Mouse (Mus musculus): Measurements from ENCODE around the gene Treml1. TPM values are rescaled to one million over a fixed set of nuclear protein-coding genes. Genes with fewer than 3 reads are reported as not detected.
"Not testable (repeated sequence)": the region's sequence is repeated elsewhere in the genome, so short reads cannot be mapped to it uniquely, and the experiment has no call there.

Gene Treml1
- total RNA-seq (2021) = under 1 TPM in 1 of 2 experiments, not detected in 1; 0.52 TPM
- long read RNA-seq, experiment 1 = 0 reads
- long read RNA-seq, experiment 2 = 0 reads

DNA sequence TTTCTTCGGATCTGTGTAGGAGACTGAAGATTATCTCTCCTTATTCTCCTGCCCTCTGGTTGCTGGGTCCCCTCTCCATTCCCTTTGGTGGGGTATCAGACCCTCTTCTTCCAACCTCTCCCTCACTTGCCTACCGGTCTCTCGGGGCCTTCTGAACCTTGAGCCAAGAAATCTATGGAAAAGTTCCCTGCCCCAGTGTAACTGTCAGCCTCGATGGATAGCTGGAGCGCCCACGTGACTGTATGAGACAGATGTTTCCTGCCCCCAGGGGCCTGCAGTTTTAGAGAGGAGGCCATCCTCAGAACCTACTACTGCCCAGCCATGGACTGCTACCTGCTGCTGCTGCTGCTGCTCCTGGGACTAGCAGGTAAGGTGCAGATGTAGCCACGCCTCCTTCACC is at the start of gene Treml1:
Gene Treml1 (plus strand): TSS at position 301 of the 400 bp plus-strand sequence.
- no peak for DNase-seq (ENCODE audit: low spot score in 2 of 2)

DNA sequence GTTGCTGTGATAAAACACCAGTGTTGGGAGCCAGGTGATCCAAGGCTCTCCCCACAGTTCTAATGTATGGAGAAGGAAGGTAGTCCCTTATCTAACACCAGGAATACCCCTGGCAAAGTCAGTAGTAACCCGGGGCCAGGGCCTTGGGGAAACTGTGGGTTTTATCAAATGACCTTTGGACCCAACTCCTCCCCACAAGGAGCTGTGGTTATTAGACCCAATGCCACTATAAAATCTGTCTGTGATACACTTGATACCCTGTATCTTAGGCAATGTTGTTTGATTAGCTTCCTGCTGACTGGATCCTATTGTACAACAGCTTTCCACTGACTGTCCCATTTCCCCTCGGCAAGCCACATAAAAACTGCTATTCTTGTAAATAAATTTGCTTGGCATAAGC is 47.6 kb upstream of the Treml1 start:
- no peak for DNase-seq (ENCODE audit: low spot score in 2 of 2)

DNA sequence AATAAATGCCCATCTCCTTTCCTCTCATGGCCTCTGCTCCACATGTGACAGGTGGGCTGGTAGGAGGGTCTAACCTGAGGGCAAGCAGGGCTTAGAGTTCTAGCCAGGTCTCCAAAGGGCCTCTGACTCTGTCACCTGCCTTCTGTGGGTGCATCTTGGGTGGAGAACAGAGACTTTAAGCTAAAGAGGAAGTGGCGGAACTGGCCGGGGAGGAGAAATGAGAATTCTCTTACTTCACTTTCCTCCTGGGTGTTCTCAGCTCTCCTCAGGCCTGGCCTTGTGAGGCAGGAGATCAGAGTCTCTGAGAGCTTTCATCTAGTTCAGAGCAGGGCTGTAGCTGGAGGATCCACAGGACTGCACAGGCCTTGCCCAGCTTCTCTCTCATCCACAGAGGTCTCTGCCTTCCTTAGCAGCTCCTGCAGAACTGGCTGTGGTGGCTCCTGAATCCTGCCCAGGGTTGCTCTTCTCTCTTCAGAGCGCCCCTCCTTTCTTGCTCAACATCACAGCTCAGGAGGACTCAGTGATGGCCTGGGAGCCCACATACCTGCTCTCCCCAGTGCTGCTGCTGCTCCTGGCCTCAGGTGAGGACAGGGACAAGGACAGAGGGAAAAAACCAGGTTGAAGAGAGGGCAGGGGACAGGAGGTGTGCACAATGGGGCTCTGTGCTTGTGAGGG is 43.7 kb upstream of the Treml1 start, which contains the start of gene B430306N03Rik:
Gene B430306N03Rik (plus strand): TSS at position 237 of the 675 bp plus-strand sequence.
- not testable (repeated sequence) for DNase-seq (ENCODE audit: low spot score in 2 of 2)

DNA sequence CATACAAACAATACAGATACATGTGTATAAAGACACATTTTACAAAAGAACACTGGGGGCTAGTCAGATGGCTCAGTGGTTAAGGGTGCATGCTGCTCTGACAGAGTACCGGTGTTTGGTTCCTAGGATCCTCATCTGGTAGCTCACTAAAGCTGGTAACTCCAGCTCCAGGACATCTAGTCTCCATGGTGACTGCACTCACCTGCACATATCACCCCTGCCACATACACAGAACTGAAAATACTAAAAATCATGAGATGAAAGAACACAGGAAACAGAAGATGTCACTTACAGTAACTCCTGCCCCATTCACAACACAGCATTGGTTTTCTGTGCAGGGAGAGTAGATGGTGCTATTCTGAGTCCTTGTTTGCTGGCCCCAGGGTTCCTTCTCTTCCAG is 41.0 kb upstream of the Treml1 start:
- DNase-seq (ENCODE audit: low spot score in 2 of 2) = no peak

DNA sequence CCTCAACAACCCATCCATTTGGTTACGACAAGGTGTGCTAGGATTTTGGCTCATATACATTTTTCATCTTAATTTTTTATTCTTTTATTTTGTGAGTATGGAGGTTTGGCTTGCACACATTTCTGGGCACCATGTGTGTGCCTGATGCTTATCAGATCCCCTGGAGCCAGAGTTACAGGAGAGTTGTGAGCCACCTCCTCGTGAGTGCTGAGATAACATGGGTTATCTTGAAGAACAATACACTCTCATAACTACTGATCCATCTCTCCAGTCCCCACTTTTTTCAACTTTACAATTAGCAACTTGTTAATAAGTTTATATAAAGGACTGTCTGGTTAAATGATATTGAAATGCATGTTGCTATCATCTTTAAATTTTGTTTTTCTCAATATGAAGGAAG is 38.4 kb upstream of the Treml1 start:
- no peak for DNase-seq (ENCODE audit: low spot score in 2 of 2)

DNA sequence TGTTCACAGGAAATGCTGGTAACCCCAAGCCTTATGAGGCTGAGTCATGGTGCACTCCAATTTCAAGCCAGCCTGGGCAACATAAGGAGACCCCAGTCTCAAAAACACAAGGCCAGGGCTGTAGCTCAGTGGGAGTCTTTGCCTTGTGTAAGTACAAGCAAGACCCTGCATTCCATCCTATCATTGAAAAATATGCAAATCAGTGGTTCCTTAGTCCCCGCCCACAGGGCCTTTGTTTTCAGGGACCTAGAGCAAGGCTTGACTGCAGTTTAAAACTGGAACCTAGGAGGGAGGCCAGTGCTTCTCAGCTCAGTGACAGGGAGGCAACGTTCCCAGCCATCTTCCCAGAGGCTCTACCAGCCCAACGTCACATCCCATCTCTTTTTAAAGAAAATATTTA is 36.5 kb upstream of the Treml1 start:
- no peak for DNase-seq (ENCODE audit: low spot score in 2 of 2)

DNA sequence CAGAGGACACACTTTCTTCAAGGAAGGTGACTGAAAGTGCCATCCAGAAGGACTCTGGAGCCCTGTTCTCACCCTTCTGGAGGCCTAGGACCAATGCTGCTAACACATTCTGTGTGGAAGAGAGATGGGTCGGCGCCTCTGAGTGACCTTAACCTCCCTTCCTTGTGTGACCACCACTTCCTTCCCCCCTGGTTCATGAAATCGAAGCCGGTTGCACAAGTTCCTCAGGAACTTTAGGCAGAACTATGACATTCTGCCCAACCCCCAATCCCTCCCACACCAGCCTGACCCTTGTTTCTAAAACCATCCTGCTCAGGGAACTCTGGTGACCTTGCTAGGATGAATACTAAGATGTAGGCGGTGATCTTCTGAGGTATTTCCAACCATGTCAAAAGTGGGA is 35.5 kb upstream of the Treml1 start:
- DNase-seq (ENCODE audit: low spot score in 2 of 2) = no peak

DNA sequence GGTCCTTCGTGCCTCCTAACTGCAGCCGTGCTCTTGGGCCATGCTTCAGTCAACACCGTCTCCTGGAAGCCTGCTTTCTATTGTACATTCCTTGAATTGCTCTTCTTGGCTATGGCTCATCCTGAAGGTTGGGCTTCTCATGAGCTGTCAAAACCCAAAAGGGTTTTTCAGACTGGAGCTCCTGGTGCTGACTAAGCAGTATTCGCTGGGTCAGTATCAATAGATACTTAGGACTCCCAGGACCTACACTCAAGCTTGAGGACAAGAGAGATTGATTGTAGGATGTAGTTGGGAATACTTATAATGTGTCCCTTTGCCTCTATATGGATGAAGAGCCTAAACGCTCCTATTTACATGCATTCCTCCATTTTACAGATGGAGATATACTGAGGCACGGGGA is 34.6 kb upstream of the Treml1 start:
- no peak for DNase-seq (ENCODE audit: low spot score in 2 of 2)

DNA sequence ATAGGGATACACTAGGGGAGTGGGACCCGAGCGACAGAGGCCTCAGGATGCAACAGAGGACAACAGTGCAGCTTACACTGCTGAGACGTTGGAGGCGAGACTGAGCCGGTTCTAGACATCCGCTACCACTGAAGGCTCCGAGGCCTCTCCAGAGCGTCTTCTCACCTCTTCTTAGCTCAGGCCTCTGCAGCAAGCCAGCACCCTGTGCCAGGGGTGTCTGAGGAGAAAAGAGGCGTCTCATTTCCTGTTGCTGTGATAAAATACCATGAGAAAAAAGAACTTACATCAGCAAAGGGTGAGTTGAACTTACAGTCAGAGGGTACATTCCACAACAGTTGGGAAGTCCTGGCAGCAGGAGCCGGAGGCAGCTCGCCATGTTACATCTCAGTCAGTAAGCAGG is 34.1 kb upstream of the Treml1 start:
- no peak for DNase-seq (ENCODE audit: low spot score in 2 of 2)

DNA sequence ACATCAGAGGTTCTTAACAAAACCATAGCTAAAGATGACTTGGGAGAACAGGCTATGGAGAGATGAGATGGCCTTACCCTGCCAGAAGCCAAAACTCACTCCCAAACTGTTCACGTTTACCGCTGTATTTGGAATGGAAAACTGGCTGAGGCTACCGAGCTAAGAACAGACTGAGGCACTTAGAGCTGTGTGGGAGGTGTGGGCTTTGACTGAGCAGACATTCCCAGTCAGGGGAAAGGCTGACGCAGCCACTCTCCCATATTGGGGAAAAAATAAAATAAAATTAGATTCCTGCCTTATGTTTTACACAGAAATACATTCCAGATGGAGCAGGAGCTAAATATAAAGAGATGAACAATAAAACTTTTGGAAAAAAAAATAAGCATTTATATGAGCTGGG is 33.1 kb upstream of the Treml1 start:
- DNase-seq (ENCODE audit: low spot score in 2 of 2) = no peak

DNA sequence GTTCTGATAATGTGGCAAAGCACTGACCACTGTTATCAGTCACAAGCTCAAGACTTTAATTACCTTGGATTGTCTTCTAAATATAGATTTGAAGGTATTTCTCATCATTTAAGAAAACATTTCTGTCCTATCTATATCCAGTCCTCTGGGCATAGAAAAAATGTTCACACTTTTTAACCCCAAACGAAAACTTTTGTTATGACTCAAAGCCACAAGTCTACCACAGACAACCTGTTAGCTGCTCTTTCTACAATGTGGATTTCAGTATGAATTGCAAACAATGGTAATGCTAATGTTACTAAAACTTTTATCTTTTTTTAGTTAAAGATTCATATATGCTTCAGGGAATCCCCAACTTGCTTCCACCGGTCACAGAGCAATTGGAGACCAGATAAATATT is 27.2 kb upstream of the Treml1 start:
- no peak for DNase-seq (ENCODE audit: low spot score in 2 of 2)

DNA sequence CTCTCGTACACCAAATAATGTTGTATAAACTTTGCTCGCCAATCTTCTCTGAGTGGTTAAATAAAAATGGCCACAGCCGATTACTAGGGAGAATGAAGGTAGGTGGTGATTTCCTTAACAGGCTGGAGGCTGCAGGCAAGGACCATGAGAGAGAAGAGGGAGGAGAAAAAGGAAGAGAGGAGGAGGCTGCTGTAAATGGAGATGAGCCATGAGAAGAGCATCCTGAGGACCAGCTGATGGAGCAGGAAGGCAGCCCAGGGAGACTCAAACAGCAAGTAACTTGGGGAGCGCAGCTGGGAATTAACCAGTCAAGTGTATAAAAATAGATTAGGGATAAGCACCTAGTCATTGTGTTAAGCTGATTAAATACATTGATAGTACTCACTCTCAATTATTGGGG is 25.5 kb upstream of the Treml1 start:
- no peak for DNase-seq (ENCODE audit: low spot score in 2 of 2)

DNA sequence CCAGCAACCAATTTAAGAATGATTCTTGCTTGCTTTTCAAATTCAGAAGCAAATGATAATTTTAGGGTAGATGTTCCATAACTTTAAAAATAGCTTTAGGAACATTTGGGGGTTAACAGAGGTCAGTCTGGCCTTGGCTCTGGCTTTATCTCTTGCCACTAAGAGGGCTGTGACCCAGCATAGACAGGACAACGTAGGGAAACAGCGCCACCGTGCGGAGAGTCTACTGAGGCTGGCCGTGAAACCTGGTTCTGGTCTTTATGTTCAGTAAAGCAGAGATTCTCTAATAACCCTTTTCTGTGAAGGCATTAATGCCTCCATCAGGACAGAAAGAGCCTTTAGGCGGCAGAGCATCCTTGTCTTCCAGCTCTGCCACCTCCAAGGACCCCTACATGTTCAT is 22.9 kb upstream of the Treml1 start:
- DNase-seq (ENCODE audit: low spot score in 2 of 2) = peak; percentile 63 to 80

DNA sequence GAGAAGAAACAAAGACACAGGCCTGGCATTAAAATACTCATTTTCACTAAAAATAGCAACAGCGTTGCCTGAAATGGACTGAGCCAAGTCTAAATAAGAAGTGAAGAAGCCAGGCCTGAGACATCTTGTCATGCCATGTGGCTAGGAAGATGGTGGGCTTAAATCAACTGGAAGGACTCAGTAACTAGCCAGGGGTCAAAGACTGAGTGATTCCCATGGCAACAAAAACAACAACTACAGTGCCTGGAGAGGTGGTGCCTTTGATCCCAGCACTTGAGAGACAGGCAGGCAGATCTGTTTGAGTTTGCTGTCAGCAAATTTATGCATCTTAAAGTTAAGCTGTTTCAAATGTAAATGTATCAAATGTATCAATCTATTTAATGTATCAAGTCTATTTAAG is 19.4 kb upstream of the Treml1 start:
- no peak for DNase-seq (ENCODE audit: low spot score in 2 of 2)

DNA sequence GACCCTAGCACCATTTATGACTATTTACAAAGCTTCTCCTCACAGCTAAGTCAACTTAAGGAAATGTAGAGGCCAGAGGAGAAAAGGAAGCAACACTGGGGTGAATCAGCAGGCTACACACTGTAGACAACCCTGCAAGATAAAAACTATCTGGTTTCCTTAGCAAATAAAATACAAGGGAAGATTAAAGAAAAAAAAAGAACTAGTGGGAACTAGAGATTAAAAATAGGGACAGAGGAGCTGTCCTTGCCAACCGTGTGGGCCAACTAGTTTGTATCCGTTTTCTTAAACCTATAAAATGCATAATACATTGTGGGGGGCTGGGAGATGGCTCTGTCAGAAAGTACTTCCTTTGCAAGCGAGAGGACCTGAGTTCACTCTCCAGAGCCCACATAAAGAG is 17.8 kb upstream of the Treml1 start:
- DNase-seq (ENCODE audit: low spot score in 2 of 2) = no peak

DNA sequence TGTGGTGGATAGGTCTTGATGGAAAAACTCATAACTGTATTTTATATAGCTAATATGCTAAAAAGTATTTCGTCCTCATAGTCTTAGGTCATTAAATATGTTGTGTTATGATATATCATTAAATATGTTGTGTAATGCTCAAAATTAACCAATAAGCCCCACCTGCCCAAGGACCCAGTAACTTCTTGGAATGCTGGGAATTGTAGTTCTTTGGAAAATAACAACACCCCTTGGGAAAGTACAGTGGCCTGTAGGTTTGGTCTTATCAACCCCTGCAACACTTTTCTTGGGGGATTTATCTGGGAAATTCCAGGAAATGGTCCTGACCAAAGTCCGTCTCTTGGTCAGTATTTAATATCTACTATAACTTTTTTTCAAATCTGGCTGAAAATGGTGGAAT is 16.7 kb upstream of the Treml1 start:
- no peak for DNase-seq (ENCODE audit: low spot score in 2 of 2)

DNA sequence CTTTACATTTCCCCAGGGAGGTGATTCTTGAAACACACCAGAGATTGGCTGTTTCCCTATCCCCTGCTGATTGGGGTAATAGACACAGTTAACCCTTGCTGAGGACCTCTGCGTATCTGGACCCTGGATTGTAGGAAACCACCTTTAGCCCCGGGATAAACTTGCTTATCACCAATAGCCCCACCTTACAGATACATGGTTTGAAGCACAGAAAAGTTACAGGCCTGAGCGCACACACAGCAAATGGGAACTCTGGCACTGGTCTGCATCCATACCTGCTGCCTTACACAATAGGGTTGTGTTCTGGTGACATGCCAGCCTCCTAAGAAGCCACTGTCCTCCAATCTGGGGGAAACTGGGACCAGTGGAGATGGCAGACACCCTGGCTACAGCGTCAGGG is 13.9 kb upstream of the Treml1 start:
- no peak for DNase-seq (ENCODE audit: low spot score in 2 of 2)

DNA sequence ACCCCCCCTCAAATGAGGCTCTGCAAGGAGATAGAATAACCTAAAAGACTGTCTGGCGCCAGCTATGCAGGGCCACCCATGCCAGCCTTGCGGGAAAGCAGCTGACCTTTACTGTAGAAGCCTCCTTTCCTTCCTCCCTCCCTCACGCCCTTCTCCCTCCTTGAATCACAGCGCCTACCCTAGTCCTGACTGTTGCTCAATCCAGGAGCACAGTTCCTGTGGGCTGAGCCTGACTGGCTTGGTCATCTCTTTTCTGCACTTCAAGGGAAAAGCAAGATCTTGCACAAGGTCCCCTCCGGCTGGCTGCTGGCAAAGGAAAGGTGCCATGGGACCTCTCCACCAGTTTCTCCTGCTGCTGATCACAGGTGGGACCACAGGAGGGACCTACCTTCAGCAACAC is 13.5 kb upstream of the Treml1 start, which contains the start of gene Trem2:
Gene Trem2 (plus strand): TSS at position 171 of the 400 bp plus-strand sequence.
- no peak for DNase-seq (ENCODE audit: low spot score in 2 of 2)

DNA sequence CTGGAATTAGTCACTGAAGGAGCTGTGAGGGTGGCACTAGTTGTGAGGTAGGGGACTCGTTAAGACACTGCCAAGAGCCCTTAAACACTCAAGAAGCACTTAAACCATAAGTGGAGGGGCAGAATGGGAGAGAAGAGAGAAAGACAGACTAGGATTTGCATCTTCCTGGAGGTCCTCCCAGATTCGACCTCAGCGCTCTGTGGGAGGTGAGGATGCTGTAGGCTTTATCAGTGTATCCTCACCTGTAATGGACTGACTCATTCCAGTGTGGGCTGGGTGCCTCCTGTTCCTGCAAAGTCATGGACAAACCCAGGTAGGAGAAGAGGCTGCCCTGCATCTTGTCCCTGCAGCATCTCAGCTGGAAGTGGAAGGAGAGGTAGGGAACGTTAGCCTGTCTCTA is 12.9 kb upstream of the Treml1 start:
- no peak for DNase-seq (ENCODE audit: low spot score in 2 of 2)

DNA sequence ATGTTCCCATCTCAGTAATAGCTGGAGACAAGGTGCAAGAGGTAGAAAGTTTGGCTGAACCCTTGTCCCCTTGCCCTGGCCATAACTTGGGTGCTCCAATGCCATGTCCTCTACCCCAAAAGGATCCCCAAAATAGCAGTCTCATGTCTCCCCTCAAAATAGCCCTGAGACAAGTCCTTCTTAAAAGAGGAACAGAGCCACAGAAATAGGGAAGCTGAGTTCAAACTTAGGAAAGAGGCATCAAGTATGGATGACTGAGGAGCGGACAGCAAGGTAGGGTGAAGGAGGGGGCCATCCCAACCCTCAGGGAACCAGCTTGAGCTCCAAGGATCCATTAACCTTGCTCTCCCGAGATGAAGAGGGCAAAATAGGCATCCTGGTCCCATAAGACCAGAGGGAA is 12.4 kb upstream of the Treml1 start:
- no peak for DNase-seq (ENCODE audit: low spot score in 2 of 2)

DNA sequence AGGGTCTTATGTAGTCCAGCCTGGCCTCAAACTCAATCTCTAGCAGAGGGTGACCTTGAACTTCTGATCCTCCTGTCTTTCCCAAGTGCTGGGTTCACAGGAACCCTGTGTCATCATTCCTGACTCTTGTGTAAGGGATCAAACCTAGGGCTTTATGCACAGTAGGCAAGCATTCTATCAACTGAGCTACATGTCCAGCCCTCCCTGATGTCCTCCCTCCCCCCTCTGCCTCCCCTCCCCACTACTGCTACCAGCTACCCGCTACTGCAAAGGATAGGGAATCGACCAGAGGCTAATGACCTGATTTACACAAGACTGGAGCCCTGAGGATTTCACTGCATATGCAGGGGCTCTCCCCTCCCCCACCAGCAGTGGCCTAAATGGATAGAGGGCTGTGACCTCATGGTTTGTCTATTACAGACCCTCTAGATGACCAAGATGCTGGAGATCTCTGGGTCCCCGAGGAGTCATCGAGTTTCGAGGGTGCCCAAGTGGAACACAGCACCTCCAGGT is 9.0 kb upstream of the Treml1 start:
- DNase-seq (ENCODE audit: low spot score in 2 of 2) = no peak

DNA sequence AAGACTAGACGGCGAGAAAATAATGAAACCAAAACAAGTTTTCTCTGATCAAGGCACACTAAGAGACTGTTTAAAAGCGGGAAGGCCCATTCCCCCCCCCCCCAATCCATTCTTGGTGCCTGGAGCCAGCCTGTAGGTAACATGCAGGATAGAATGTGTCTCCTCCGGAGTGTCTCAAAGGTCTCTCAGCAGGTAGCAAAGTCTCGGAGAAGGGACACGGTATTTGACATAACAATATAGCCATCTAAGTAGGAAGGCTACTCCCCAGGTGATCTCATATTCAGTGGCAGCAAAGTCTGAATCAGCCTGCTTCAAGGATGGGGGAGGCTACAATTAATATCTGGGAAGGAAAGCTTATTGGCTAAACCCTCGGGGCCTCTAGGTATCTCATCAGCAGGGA is 6.7 kb upstream of the Treml1 start:
- DNase-seq (ENCODE audit: low spot score in 2 of 2) = not testable (repeated sequence)

DNA sequence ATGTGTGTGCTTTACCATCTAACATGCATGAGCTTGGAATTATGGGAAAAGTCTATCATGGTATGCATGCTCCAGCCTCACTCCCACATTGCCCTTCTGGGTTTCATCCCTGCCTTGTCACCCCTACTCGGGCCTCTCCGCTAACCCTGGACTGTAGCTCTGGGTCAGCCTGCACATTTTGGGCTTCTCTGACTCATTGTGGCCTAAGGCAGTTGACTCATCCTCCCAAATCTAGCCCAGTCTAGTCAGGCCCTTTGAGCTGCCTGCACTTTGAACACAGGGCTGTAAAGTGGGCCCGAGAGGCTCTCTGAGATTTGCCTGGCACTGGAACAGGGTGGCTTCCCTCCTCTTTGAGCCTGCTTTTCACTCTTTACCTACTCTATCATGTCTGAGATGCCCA is 3.9 kb upstream of the Treml1 start:
- no peak for DNase-seq (ENCODE audit: low spot score in 2 of 2)

Measured in gastrocnemius, postnatal 4 days (tissue).